Mouse (Mus musculus) c-Kit-negative CD71-positive TER-119-positive erythroid progenitor cells, embryonic 14.5 days (primary cell): ENCODE data around the gene Tbc1d5.

ENCODE experiments used
- DNase-seq: peaks from one replicate; pipeline ENCODE4 v3.0.0-alpha.2; 2013; ENCODE audit warnings: low read depth, low spot score

Gene Tbc1d5

DNA sequence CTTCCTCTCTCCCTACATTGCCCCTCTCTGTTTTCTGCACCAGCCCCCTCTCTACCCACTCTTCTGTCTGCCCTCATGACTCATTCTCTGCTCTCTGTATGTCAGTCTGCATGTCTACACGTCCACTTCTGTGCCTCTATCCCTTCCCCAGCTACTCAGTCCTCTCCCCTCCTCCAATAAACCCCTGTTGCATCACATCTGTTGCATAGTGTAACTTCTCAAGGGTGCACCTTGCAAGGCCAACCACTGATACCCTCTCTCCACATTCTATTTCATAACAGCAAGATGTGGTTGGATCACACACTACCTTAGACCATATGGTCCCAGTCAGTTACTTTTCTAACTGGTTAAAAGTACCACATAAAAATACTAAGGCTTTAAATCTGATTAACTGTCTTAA lies 74.9 kb downstream of the Tbc1d5 start:
- DNase-seq, result no peak

DNA sequence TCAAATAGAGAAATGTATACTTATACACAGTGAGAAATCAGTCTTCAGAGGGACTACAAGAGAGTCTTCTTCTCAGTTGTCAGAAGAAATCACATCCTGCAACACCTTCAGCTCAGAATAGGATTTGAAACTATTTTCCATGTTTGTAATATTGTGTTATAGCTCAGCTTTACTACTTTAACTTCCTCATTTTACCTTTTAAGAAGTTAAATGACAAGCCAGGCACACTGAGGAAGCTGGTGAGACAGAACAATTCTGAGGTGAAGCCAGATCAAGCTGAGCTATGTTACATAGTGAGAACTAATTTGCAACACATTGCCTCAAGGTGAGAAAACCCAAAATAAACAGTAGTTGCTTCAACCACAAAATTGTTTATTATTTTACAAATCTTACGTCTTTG lies 135.3 kb downstream of the Tbc1d5 start:
- no peak for DNase-seq

- DNase-seq, result no peak
Measured at GRCm38 (mm10) chr17:51040861-51041260, 138.3 kb downstream of the Tbc1d5 start.

DNA sequence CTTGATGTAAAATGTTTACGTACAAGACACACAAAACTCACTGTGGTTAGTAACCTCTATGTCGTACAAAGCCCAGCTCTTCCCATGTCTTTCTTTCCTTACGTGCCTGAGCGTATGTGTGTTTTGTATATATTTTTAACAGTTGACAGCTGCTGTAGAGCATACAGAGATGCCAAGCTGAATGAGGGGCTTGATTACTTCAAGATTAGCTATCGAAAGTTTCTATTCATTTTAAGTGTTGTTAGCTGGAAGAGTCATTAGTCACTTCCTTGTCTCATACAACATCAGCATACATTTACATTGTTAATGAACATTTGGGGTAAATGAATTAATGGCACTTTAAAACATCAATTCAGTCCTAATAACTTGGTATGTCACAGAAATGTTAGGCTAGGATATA lies 155.9 kb downstream of the Tbc1d5 start:
- no peak for DNase-seq

DNA sequence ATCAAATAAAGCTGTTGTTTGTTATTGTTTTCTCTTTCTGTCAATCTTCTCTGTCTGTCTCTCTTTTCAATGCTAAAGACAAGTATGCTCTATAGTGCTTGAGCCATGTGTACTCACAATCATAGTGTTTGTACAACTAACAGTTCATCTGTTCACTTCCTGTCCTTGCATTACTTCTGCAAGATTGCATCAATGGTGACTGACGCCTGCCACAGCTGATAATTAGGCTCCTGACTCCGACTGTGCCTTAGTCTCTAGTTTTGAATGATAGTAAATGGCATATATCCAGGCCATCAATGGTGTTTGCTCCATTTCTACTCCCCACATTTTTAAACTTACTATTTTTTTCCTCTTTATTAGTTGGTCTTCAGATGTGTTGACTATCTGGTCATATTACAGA lies 162.8 kb downstream of the Tbc1d5 start:
- DNase-seq, result no peak

- no peak for DNase-seq
Measured at GRCm38 (mm10) chr17:51013908-51014307, 165.2 kb downstream of the Tbc1d5 start.

DNA sequence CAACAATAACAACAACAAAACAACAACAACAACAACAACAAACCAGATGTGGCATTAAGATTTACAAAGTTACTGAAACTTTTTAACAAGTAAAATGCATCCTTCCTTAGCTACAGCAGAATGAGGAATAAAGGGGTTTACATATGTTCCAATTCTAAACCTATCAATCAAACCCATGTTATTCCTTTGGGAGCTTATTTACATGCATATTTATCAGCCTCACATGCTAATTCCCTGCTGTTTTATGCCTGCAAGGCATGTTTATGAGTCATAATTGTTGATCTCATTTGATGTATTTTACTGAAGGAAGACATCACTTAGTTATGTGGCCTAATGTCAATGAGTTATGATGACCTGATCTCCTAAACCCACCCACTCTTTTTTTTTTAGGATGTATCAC lies 176.0 kb downstream of the Tbc1d5 start:
- no peak for DNase-seq

DNA sequence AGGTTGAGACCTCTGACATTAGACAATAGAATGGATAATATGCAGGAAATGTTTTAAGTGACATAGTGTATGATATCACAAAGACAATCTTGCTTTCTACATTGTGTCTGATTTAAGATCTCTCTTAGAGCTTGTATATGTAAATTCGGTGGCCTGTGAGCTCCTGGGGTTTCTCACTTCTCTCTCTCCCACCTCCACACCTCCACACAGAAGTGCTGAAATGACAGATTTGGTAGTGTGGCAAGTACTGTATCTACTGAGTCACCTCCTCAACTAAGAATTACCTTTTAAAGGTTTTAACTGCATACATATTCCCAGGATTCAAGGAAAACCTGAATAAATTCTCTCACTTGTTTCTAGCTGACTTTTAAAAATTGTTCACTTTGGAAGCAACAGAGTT lies 180.9 kb downstream of the Tbc1d5 start:
- DNase-seq, result no peak

GRCm38 (mm10) chr17:50993294-50993993 lies 185.7 kb downstream of the Tbc1d5 start:
- no peak for DNase-seq

- no peak for DNase-seq
Measured at GRCm38 (mm10) chr17:50990770-50991405, 188.3 kb downstream of the Tbc1d5 start.

DNA sequence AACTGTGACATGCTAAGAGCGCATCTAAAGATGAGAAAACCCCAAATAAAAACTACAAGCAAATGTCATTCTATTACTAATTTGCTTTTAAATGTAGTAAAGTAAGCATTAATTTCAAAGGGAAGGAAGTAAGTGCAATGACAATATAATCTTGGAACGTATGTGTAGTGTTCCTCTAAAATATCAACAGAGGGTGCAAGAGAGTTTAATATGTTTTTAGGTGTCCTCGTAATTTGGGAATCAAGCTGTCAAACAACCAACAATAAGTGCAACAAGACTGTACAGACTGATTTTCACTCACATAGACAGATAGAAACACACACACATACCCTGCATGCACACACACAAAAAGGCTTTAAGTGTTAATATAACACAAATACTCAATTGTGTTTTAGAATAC lies 191.2 kb downstream of the Tbc1d5 start:
- no peak for DNase-seq

DNA sequence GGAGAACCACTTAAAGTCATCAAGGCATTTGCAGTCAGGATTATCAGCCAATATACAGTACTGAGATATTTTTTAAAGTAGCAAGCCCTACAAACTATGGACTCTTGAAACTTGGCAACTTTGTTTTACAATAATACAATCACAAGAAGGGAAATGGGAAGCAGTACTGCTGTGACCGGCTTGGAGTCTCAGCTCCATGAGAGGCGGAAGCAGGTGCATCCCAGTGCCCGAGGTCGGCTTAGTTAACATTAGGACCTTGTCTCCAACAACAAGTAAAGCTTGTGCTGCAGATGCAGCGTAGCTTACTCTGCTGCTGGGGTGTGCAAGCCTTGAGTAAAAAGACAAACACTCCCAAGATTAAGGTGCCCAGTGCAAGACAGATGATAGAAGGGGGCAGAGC lies 197.2 kb downstream of the Tbc1d5 start:
- no peak for DNase-seq

DNA sequence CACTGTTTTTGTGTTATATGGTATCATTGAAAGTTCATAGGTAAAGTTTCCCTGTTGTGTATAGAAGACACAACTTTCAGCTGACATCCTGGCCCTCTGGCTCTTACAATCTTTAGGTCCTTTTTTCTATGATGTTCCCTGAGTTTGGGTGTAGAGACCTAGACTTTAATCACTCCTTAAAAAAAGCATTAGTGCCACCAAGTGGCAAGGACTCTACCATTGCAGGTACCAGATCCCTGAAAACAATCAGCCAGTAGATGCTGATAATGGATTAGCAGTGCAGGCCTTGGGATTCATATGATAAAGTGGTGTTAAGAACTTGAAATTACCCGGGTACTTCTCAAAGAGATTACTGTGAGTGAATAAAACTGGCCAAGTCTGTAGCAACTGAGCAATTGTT lies 207.0 kb downstream of the Tbc1d5 start:
- no peak for DNase-seq

- no peak for DNase-seq
Measured at GRCm38 (mm10) chr17:50966147-50966546, 213.0 kb downstream of the Tbc1d5 start.

GRCm38 (mm10) chr17:50954313-50954712 lies 224.8 kb downstream of the Tbc1d5 start:
- no peak for DNase-seq

- DNase-seq, result no peak
Measured at GRCm38 (mm10) chr17:50922308-50922707, 256.8 kb downstream of the Tbc1d5 start.

DNA sequence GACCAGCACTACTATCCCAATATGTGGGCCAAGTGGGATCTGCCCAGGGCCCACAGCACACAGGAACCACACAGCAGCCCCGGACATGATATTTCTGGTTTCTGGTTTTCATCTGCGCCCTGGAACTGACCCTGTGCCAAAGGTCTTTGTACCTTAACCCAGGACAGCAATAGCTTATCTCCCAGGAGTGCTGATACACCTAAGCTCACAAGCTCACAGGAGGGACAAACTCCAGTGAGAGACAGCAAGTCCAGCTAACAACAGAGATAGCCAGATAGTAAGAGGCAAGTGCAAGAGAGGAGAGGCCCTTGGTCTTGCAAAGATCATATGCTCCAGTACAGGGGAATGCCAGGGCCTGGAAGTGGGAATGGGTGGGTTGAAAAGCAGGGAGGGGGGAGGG lies 263.9 kb downstream of the Tbc1d5 start:
- no peak for DNase-seq

DNA sequence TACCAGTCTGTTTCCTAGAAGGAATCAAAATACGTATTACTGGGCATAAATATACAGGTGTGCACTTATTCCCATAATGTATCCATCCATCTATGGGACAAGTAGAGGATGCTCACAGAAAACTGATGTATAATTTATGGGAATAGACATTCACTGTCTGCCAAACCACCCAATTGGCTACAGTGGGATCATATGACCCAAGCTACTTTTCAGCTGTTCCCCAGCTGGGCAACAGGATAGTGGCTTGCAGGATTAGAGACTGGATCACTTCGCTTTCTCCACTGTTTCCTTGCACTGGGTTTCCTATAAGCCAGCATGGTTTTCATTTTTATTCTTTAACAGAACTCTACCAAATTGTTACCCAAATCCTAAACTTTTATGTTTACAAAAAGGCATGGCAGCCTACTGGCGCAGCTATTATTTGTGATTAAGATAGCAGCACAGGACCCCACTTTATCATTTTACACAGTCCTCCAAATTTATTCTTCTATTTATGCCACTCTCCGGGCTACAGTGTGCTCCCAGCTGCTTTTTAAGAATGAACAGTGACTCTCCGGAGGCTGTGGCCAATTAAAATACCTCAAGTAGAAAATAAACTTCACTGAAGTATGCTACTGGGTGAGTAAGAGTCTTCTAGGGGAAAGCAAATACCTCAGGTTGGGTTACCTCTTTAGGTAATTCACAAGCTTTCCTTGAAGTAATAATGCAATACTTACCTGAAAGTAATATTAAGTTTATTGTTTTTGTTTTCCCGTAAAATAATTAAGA lies 270.4 kb downstream of the Tbc1d5 start:
- no peak for DNase-seq

DNA sequence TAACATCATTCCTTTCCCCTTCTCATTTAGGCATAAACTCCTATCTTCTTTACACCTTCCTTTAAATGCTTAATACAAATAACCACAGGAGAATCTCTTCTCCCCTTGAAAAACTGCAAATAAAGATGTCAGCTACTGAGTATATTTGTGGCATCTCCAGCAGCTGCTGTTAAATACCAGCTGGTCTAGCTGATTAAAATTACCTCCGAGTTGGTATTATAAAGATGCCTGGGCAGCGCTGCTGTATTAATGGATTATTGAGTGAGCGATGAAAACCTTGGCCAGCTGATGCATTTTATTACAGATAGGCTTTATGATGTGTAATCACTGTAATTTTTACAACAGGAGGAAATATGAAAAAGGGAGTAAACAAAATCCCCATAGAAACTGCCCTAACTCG lies 271.0 kb downstream of the Tbc1d5 start:
- DNase-seq, result no peak

GRCm38 (mm10) chr17:50906630-50907029 lies 272.5 kb downstream of the Tbc1d5 start:
- DNase-seq, result no peak

GRCm38 (mm10) chr17:50904463-50904862 lies 274.7 kb downstream of the Tbc1d5 start:
- DNase-seq, result no peak

DNA sequence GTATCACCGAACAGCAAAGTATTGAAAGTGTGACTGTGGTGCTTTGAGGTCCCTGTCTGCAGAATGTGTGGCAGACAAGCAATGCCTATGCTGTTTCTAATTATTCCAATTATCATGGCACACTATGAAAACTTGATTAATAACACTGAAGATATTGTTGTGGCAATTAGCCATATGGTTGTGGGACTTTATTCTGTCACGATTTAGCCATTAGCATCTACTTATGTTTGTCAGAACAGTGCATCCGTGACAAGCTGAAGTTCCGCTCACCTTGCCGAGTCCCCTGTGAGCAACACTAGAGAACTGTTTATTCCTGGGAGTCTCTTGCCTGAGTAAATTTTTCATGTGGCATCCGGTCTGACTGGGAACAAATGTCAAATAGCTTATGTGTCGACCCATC lies 281.3 kb downstream of the Tbc1d5 start:
- DNase-seq, result no peak

DNA sequence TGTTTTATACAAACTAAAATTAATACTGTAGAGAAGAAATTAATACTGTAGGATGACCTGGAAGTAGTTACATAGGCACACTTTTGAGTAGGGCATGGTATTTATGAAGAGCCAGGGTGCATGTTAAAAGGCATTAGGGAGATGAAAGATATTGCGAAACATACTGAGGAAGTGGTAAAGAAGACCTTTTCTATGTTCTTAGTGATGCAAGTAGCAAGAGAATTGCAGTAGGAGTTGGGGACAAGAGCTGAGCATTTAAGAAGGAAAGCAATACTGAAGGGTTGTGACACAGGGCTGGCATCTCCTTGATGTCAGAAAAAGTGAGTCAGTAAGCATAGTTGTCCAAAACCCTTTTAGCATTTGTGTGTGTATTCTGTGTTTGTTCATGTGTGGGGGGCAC lies 289.7 kb downstream of the Tbc1d5 start:
- DNase-seq, result no peak
